Mouse (Mus musculus): Measurements from ENCODE around the gene Prss34.

The Prss34 gene

GRCm38 (mm10) chr17:25318354-25318753 lies 20.2 kb downstream of the Prss34 start, which contains the start of gene Prss29:
Gene Prss29 (plus strand): TSS chr17:25318654.
- no peak for DNase-seq (ENCODE audit: low spot score in 2 of 2)

DNA sequence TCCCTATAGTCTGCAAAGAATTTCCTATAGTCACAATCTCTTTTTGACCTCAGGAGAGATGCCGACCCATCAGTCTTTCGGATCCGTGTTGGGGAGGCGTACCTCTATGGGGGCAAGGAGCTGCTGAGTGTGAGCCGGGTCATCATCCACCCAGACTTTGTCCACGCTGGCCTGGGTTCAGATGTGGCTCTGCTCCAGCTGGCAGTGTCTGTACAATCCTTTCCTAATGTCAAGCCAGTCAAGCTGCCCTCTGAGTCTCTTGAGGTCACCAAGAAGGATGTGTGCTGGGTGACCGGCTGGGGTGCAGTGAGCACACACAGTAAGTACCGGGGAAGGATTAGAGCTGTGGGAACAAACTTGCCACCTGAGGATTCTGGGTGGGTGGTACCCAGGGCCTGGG lies 22.6 kb downstream of the Prss34 start:
- DNase-seq (ENCODE audit: low spot score in 2 of 2) = no peak

DNA sequence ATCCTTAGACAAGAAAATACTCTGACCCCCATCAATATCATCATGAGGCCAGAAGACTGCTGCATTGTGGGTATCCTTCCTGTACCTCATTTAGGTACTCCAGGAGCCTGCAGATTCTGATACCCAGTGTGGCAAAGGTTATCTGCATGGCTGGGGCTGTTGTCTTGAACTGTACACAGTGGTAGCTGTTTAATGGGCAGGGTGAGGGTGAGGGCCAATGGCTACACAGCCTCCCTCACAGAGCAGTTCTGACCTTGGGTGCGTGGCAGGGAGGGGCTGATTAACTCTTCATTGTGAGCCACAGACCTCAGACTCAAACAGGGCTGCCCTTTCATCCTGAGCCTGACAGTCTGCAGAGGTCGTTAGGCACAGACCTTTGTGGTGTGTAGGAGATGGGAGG lies 24.7 kb downstream of the Prss34 start:
- no peak for DNase-seq (ENCODE audit: low spot score in 2 of 2)

- no peak for DNase-seq (ENCODE audit: low spot score in 2 of 2)
Measured at GRCm38 (mm10) chr17:25332321-25332720, 34.1 kb downstream of the Prss34 start.

DNA sequence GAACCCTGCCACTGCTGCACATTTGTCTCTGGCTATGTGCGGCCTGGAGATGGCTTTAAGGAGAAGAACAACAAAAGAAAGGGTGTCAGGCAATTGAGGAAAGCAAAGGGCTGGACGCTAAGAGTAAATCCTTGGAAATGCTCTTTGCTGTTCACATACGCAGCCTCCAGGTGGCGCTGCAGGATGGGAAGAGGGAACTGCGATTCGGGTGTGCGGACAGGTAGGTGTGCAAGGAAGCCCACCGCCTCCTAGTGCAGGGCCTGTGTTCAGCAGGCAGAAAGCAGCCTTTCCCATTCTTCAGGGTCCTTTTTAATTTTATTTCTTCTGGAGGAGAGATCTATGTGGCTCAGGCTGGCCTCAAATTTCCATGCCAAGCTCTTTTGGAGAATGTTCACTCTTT lies 35.7 kb downstream of the Prss34 start:
- DNase-seq (ENCODE audit: low spot score in 2 of 2) = peak; percentile 42 to 77

DNA sequence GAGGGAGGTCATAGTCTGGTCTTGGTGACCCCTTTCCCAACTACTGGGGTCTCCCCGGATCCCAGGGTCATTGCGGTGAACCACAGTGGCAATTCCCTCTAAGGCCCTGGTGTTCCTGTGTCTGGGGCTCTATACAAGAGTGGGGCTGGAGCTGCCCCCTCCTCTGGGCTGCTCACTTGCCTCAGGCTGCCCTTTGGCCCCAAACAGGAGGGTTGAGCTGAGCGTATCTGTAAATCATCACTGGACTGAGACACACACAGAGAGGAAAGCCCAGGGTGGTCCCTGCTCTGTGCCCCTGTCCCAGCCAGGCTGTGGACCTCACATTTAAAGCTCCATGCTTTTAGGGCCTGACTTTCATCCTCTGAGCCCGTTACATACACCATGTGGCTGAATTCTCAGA lies 40.0 kb downstream of the Prss34 start:
- no peak for DNase-seq (ENCODE audit: low spot score in 2 of 2)

GRCm38 (mm10) chr17:25340003-25340402 lies 41.8 kb downstream of the Prss34 start:
- DNase-seq (ENCODE audit: low spot score in 2 of 2) = no peak

GRCm38 (mm10) chr17:25341490-25341889 lies 43.3 kb downstream of the Prss34 start:
- no peak for DNase-seq (ENCODE audit: low spot score in 2 of 2)

DNA sequence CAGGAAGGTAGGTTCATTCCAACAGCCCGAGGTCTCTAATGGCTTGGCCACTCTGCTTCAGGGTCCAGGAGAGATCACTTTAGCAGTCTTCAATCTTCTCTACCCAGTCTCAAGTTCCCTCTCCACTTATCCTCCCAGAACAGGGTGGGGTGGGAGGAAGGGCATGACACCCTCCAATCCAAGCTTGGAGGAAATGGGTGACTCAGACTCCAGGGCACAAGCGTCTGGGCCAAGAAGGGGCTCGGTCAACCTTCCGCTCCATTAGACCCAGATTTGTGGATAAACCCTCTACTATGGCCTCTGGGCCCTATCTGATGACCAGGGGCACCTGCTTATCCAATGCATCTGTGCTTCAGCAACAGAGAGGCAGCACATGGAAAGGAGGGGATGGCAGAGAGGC lies 47.3 kb downstream of the Prss34 start, which contains the start of gene Tpsab1:
TSS of gene Tpsab1 (minus strand) at position 101 of the 400 bp plus-strand sequence.
- no peak for DNase-seq (ENCODE audit: low spot score in 2 of 2)
